Mouse (Mus musculus): ENCODE measurements around the gene Coro7. TPM values are rescaled to one million over a fixed set of nuclear protein-coding genes. Genes with fewer than 3 reads are reported as not detected.

The Coro7 gene
- polyA plus RNA-seq, 1 experiment from 2014 or later: 23.3 TPM

Other genes with a start within 250 kb of the Coro7 start
- gene Srl, start 138.0 kb downstream of the Coro7 start, polyA plus RNA-seq (2014; fragmentation: Nextera tagmentation; extraction: Ambion mirVana): 17.6 and 25.7 TPM in 2 replicates
- 7.2 and 8.9 TPM in 2 replicates for gene Tfap4, start 119.9 kb downstream of the Coro7 start, polyA plus RNA-seq (2014; fragmentation: Nextera tagmentation; extraction: Ambion mirVana)
- 13.2 and 13.4 TPM in 2 replicates for gene Glis2, start 85.1 kb downstream of the Coro7 start, polyA plus RNA-seq (2014; fragmentation: Nextera tagmentation; extraction: Ambion mirVana)
- 171 and 207 TPM in 2 replicates for gene Pam16, start 54.8 kb downstream of the Coro7 start, polyA plus RNA-seq (2014; fragmentation: Nextera tagmentation; extraction: Ambion mirVana)
- gene Vasn, start 39.8 kb downstream of the Coro7 start, polyA plus RNA-seq (2014; fragmentation: Nextera tagmentation; extraction: Ambion mirVana): 3.4 and 3.9 TPM in 2 replicates
- gene Dnaja3, start 39.8 kb downstream of the Coro7 start, polyA plus RNA-seq (2014; fragmentation: Nextera tagmentation; extraction: Ambion mirVana): 44.8 and 55.0 TPM in 2 replicates
- 80.9 and 91.4 TPM in 2 replicates for gene Nmral1, start 39.6 kb upstream of the Coro7 start, polyA plus RNA-seq (2014; fragmentation: Nextera tagmentation; extraction: Ambion mirVana)
- 91.6 and 96.4 TPM in 2 replicates for gene Hmox2, start 46.6 kb upstream of the Coro7 start, polyA plus RNA-seq (2014; fragmentation: Nextera tagmentation; extraction: Ambion mirVana)
- gene Cdip1, start 110.5 kb upstream of the Coro7 start, polyA plus RNA-seq (2014; fragmentation: Nextera tagmentation; extraction: Ambion mirVana): 98.1 and 103 TPM in 2 replicates
- 0.42 and 0.61 TPM in 2 replicates for gene 4930562C15Rik, start 155.6 kb upstream of the Coro7 start, polyA plus RNA-seq (2014; fragmentation: Nextera tagmentation; extraction: Ambion mirVana)
- 49.4 and 53.2 TPM in 2 replicates for gene Ubald1, start 200.5 kb upstream of the Coro7 start, polyA plus RNA-seq (2014; fragmentation: Nextera tagmentation; extraction: Ambion mirVana)
- gene Mgrn1, start 206.5 kb upstream of the Coro7 start, polyA plus RNA-seq (2014; fragmentation: Nextera tagmentation; extraction: Ambion mirVana): 117 and 123 TPM in 2 replicates